ENCODE assay signal across 7 mouse cellular contexts in the genomic region with DNA sequence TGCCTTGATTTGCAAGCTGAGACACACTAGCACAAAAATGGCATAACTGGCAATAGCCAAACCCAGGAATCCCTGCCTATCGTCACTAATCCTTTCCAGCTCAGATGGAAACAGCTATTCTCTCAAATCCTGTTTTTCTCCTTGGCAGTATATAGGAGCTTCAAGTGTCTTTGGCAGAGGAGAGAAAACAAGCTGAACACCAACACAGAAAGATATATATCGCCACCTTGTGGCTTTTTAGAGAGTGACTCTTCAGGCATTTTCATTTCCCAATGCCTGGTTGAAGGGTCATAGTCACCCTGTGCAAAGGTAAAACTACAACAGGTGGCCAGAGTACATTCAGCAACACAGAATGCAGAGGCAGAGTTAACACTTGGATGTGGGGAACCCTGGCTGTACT.
DNase-seq lines count a peak whose midpoint lies in the region; TF ChIP-seq lines count a peak whose summit lies in the region.

No protein-coding gene starts in this region.

- WGBS in lung, adult 2 months = 4% methylated on average over 2 of the region's 2 CpGs
- 22% methylated on average over 2 of the region's 2 CpGs for WGBS in hindbrain, embryonic 10.5 days

- DNase-seq in heart, adult 8-10 months (ENCODE audit: low spot score) = peak; percentile 48
- no peak for DNase-seq in heart, postnatal 36 days
- DNase-seq in lung, adult 2 months = no peak
- DNase-seq in lung, adult 18-20 months = no peak
- DNase-seq in brain, embryonic 14.5 days (ENCODE audit: low read depth) = peak; percentile 45
- DNase-seq in retina, postnatal 1 day = peak; percentile 23
- no peak for DNase-seq in hindbrain, embryonic 10.5 days (ENCODE audit: low spot score)

- intact Hi-C loops in heart, postnatal 36 days (cut with DNase I) = loop anchor here (1.0 kb wide), 1 partner anchor 136 kb away; no protein-coding TSS in a partner anchor

- no peaks in the 10 kb centered on the region for H3K9me3 ChIP-seq in hindbrain, embryonic 10.5 days

- TF ChIP-seq CTCF in lung, adult 2 months (IDR thresholded peaks at IDR 0.05; ENCODE audit: insufficient read depth, low read length) = peak; percentile 23; the same call in 1 of the 2 replicates
- TF ChIP-seq CTCF in brain, embryonic 14.5 days (IDR thresholded peaks at IDR 0.05; ENCODE audit: borderline replicate concordance, extremely low read depth, insufficient read depth, insufficient read length) = peak; percentile 27; the same call in 1 of the 2 replicates

- H3K36me3 ChIP-seq in hindbrain, embryonic 10.5 days = no peaks in the 10 kb centered on the region

- H3K27me3 ChIP-seq in hindbrain, embryonic 10.5 days (ENCODE audit: insufficient read depth, poor library complexity, severe bottlenecking) = no peaks in the 10 kb centered on the region

- H3K4me3 ChIP-seq in lung, adult 2 months (replicated peaks; ENCODE audit: extremely low read depth, low read depth, low read length) = no peak overlapping the region
- H3K4me3 ChIP-seq in hindbrain, embryonic 10.5 days = no peak overlapping the region

- no peak overlapping the region for H3K27ac ChIP-seq in hindbrain, embryonic 10.5 days

- no peaks in the 10 kb centered on the region for H3K4me1 ChIP-seq in lung, adult 2 months (ENCODE audit: control insufficient read depth, insufficient read depth, low read length)
- H3K4me1 ChIP-seq in hindbrain, embryonic 10.5 days (replicated peaks) = no peaks in the 10 kb centered on the region

- no peak for TF ChIP-seq POLR2A in lung, adult 2 months (IDR thresholded peaks at IDR 0.05; ENCODE audit: borderline replicate concordance, extremely low read depth, low read depth, low read length)
- TF ChIP-seq POLR2A in brain, embryonic 14.5 days (IDR thresholded peaks at IDR 0.05; ENCODE audit: borderline replicate concordance, extremely low read depth, insufficient read depth, insufficient read length, poor library complexity, severe bottlenecking) = no peak

Comparison
In these comparisons a context has a peak if more than half of its experiments do, and no peak if none do; other contexts are left out.
1. DNase-seq: peak in heart, adult 8-10 months (single experiment), brain, embryonic 14.5 days (single experiment) and retina, postnatal 1 day (single experiment); none in heart, postnatal 36 days (0 of 2), lung, adult 2 months (single experiment), lung, adult 18-20 months (0 of 2) and hindbrain, embryonic 10.5 days (single experiment).